Mouse (Mus musculus): ENCODE results near the gene Arhgap27. TPM values are rescaled to one million over a fixed set of nuclear protein-coding genes. Genes with fewer than 3 reads are reported as not detected.

The Arhgap27 gene
- total and polyA plus RNA-seq, 3 experiments, result 11.8 to 30.9 (median 26.1) TPM

- Histone ChIP-seq H3K9me3 (replicated peaks; ENCODE audit: low read length) (peaks cover 14% of the 10 kb centered on the region), H3K4me2 (ENCODE audit: insufficient read depth, low read depth, poor library complexity, severe bottlenecking) (peak overlapping the region; percentile 85), H3K27me3 (replicated peaks) (no peaks in the 10 kb centered on the region), H3K9ac (ENCODE audit: insufficient read depth, low read depth) (peak overlapping the region; percentile 72), H3K4me3 (replicated peaks in 1 of 3; ENCODE audit: low read depth in 2 of 3, low read length in 2 of 3, poor library complexity in 1 of 3) (peak overlapping the region; percentile 61 to 78 (median 64)), H3K79me2 (replicated peaks; ENCODE audit: control insufficient read depth, extremely low read depth, insufficient read depth, poor library complexity, severe bottlenecking) (peaks cover 13% of the 10 kb centered on the region), H3K4me1 (ENCODE audit: control insufficient read depth in 1 of 2, insufficient read depth in 2 of 2) (peaks cover 34 to 67% of the 10 kb centered on the region in 2 experiments), H3K27ac (ENCODE audit: insufficient read depth, low read depth) (peak overlapping the region; percentile 61), H3K36me3 (replicated peaks in 1 of 2; ENCODE audit: control insufficient read depth in 1 of 2, insufficient read depth in 1 of 2, low read length in 1 of 2) (peaks cover 37 to 64% of the 10 kb centered on the region in 2 experiments)
- peak; percentile 87 for TF ChIP-seq SIN3A (IDR thresholded peaks at IDR 0.05; ENCODE audit: low read length)
- no peak for TF ChIP-seq RAD21 (IDR thresholded peaks at IDR 0.05; ENCODE audit: low read depth, low read length)
- TF ChIP-seq MEF2A (IDR thresholded peaks at IDR 0.05; ENCODE audit: borderline replicate concordance, low read depth, low read length), result peak; percentile 80
- TF ChIP-seq MAFK (IDR thresholded peaks at IDR 0.05; ENCODE audit: insufficient replicate concordance, low read length), result no peak
- TF ChIP-seq MAZ (IDR thresholded peaks at IDR 0.05; ENCODE audit: low read depth, low read length), result no peak
- peak; percentile 87 for TF ChIP-seq ZMIZ1 (IDR thresholded peaks at IDR 0.05; ENCODE audit: low read depth, low read length)
- peak; percentile 87 for TF ChIP-seq ELF1 (IDR thresholded peaks at IDR 0.05; ENCODE audit: low read depth, low read length)
- TF ChIP-seq E2F4 (IDR thresholded peaks at IDR 0.05; ENCODE audit: insufficient replicate concordance, low read depth, low read length), result peak; percentile 76; the same call in 1 of the 2 replicates
- peak; percentile 53; the same call in 1 of the 2 replicates for TF ChIP-seq TBP (conservative IDR thresholded peaks at IDR 0.05; ENCODE audit: low read depth, low read length)
- TF ChIP-seq ETS1 (conservative IDR thresholded peaks at IDR 0.05; ENCODE audit: low read depth, low read length), result peak; percentile 37
- peak; percentile 35; the same call in 1 of the 2 replicates for TF ChIP-seq IRF4 (IDR thresholded peaks at IDR 0.05; ENCODE audit: low read depth, low read length)
- TF ChIP-seq TCF12 (IDR thresholded peaks at IDR 0.05; ENCODE audit: low read depth, low read length), result peak; percentile 86
- no peak for TF ChIP-seq SMC3 (IDR thresholded peaks at IDR 0.05; ENCODE audit: low read depth, low read length)
- TF ChIP-seq NELFE (IDR thresholded peaks at IDR 0.05; ENCODE audit: low read depth, low read length), result peak; percentile 82
- no peak for TF ChIP-seq JUND (conservative IDR thresholded peaks at IDR 0.05; ENCODE audit: low read depth, low read length)
- TF ChIP-seq ZKSCAN1 (IDR thresholded peaks at IDR 0.05; ENCODE audit: borderline replicate concordance, low read depth, low read length), result no peak
- TF ChIP-seq POLR2A (IDR thresholded peaks at IDR 0.05; ENCODE audit: low read depth, low read length), result peak; percentile 89
- TF ChIP-seq CTCF (conservative IDR thresholded peaks at IDR 0.05 in 1 of 2, IDR thresholded peaks at IDR 0.05 in 1 of 2; ENCODE audit: low read depth in 2 of 2, low read length in 2 of 2), result no peak
- peak; percentile 66 for TF ChIP-seq MAX (IDR thresholded peaks at IDR 0.05; ENCODE audit: low read length)
- peak; percentile 68 for TF ChIP-seq HCFC1 (IDR thresholded peaks at IDR 0.05; ENCODE audit: low read depth, low read length)
- TF ChIP-seq UBTF (IDR thresholded peaks at IDR 0.05; ENCODE audit: low read depth, low read length), result no peak; the same call in 1 of the 2 replicates
- TF ChIP-seq ZC3H11A (IDR thresholded peaks at IDR 0.05; ENCODE audit: low read depth, low read length), result no peak
- TF ChIP-seq KAT2A (IDR thresholded peaks at IDR 0.05; ENCODE audit: insufficient replicate concordance, low read length), result 0 out of 2 replicates have a peak, but pooled peaks have one; percentile 48
- peak; percentile 46; the same call in 1 of the 2 replicates for TF ChIP-seq CHD2 (IDR thresholded peaks at IDR 0.05; ENCODE audit: low read length)
- TF ChIP-seq MXI1 (IDR thresholded peaks at IDR 0.05; ENCODE audit: low read depth, low read length), result peak; percentile 53; the same call in 1 of the 2 replicates
- no peak for TF ChIP-seq PAX5 (IDR thresholded peaks at IDR 0.05; ENCODE audit: low read length)
- TF ChIP-seq USF1 (IDR thresholded peaks at IDR 0.05; ENCODE audit: low read depth, low read length), result no peak
- peak; percentile 26; the same call in 1 of the 2 replicates for TF ChIP-seq NRF1 (IDR thresholded peaks at IDR 0.05; ENCODE audit: low read depth, low read length)
- TF ChIP-seq BHLHE40 (IDR thresholded peaks at IDR 0.05; ENCODE audit: low read depth, low read length), result peak; percentile 73
- in situ Hi-C loops (cut with MboI; ENCODE audit: low pct_ligation_motif_present, low pct_unique_long_range_greater_than_20kb, low sequenced_read_pairs), result loop anchor here (5.0 kb wide), 1 partner anchor 213 kb away; no protein-coding TSS in a partner anchor
- dilution Hi-C loops (cut with MboI; ENCODE audit: extremely low pct_ligation_motif_present, extremely low pct_unique_long_range_greater_than_20kb, low sequenced_read_pairs), result no loop called here
- DNase-seq (ENCODE audit: extremely low read depth), result peak; percentile 71
These were observed 18.8 kb downstream of the Arhgap27 start for GRCm38 (mm10) chr11:103344494-103345332.
